8 mouse cellular contexts compared by ENCODE assay signal in genomic region chr12:76015489-76015888, GRCm38 (mm10).
DNase-seq lines count a peak whose midpoint lies in the region; ATAC-seq lines count a peak whose summit lies in the region.

No protein-coding gene starts in this region.

- no peak overlapping the region for H3K4me2 ChIP-seq in kidney, embryonic 15.5 days
- peak overlapping the region; percentile 2; the same call in 1 of the 2 replicates for H3K4me2 ChIP-seq in stomach, embryonic 15.5 days

- no peaks in the 10 kb centered on the region for H3K4me1 ChIP-seq in kidney, embryonic 15.5 days
- H3K4me1 ChIP-seq in stomach, embryonic 15.5 days, result peaks cover 6% of the 10 kb centered on the region; the same call in 1 of the 2 replicates

- no peak for ATAC-seq in kidney, embryonic 15.5 days (replicated peaks; ENCODE audit: low FRiP score)
- ATAC-seq in stomach, embryonic 15.5 days (ENCODE audit: insufficient read depth, low FRiP score, low read depth), result peak; percentile 57; the same call in 1 of the 2 replicates
- no peak for ATAC-seq in CD4-positive, CD25-positive, alpha-beta regulatory T cell, adult 4 months
- no peak for ATAC-seq in frontal cortex, adult (ENCODE audit: low TSS enrichment)

- no peaks in the 10 kb centered on the region for H3K27me3 ChIP-seq in kidney, embryonic 15.5 days
- H3K27me3 ChIP-seq in stomach, embryonic 15.5 days (replicated peaks), result no peaks in the 10 kb centered on the region

- peaks cover 37% of the 10 kb centered on the region for H3K36me3 ChIP-seq in kidney, embryonic 15.5 days
- H3K36me3 ChIP-seq in stomach, embryonic 15.5 days, result 0 out of 2 replicates have a peak, but pooled peaks cover 3% of the 10 kb centered on the region

- no peak overlapping the region for H3K9ac ChIP-seq in kidney, embryonic 15.5 days
- no peak overlapping the region for H3K9ac ChIP-seq in stomach, embryonic 15.5 days

- no peak overlapping the region for H3K27ac ChIP-seq in kidney, embryonic 15.5 days
- peak overlapping the region; percentile 74 for H3K27ac ChIP-seq in stomach, embryonic 15.5 days

- H3K4me3 ChIP-seq in kidney, embryonic 15.5 days (replicated peaks), result no peak overlapping the region
- no peak overlapping the region for H3K4me3 ChIP-seq in stomach, embryonic 15.5 days (replicated peaks)

- DNase-seq in kidney, adult 11 months, result peak; percentile 36
- DNase-seq in cerebellum, postnatal 36 days, result peak; percentile 29 to 39
- DNase-seq in large intestine, adult 2 months (ENCODE audit: low read depth, low spot score), result peak; percentile 78
- DNase-seq in left cerebral cortex, postnatal 36 days (ENCODE audit: low spot score in 2 of 2), result no peak

- intact Hi-C loops in left cerebral cortex, postnatal 36 days (cut with DNase I), result no loop called here

- H3K9me3 ChIP-seq in kidney, embryonic 15.5 days (replicated peaks), result no peaks in the 10 kb centered on the region
- no peaks in the 10 kb centered on the region for H3K9me3 ChIP-seq in stomach, embryonic 15.5 days

- 85% methylated on average over 11 of the region's 11 CpGs for WGBS in kidney, embryonic 15.5 days
- 35% methylated on average over 11 of the region's 11 CpGs for WGBS in large intestine, adult 2 months
- WGBS in stomach, embryonic 15.5 days, result 69% methylated on average over 11 of the region's 11 CpGs

Comparison
In these comparisons a context has a peak if more than half of its experiments do, and no peak if none do; other contexts are left out.
1. DNase-seq: peak in kidney, adult 11 months (single experiment), cerebellum, postnatal 36 days (2 of 2) and large intestine, adult 2 months (single experiment); none in left cerebral cortex, postnatal 36 days (0 of 2).